In the genomic region with DNA sequence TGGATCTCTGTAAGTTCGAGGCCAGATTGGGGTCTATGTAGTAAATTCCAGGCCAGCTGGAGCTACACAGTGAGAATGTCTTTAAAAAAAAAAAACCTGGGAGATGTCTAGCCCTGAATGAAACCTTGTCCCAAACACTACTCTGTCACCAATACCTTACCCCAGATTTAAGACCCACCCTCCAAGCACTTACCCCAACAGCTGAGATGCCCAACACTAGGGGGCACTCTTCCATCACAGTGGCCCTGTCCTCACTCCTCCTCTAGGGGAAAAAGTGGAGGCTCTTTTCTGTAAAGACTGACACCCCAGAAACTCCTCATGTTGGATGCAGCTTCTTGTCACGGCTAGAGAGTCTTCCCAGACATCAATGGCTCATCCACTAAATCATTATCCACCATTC, we compare ENCODE assay signal across 7 mouse cellular contexts. TPM values are rescaled to one million over a fixed set of nuclear protein-coding genes. Genes with fewer than 3 reads are reported as not detected.
DNase-seq lines count a peak whose midpoint lies in the region; ATAC-seq lines count a peak whose summit lies in the region.

No protein-coding gene starts in this region.

- ATAC-seq in kidney, embryonic 16.5 days (ENCODE audit: low FRiP score, low TSS enrichment), result no peak

- no peak overlapping the region for H3K4me2 ChIP-seq in kidney, embryonic 16.5 days (replicated peaks; ENCODE audit: low read depth, low read length)

- no peak overlapping the region for H3K4me3 ChIP-seq in kidney, embryonic 16.5 days (ENCODE audit: low read length)

- peaks cover 43% of the 10 kb centered on the region for H3K4me1 ChIP-seq in kidney, embryonic 16.5 days (ENCODE audit: insufficient read depth, low read length)

- no peaks in the 10 kb centered on the region for H3K36me3 ChIP-seq in kidney, embryonic 16.5 days (ENCODE audit: insufficient read depth, low read length)

- no peaks in the 10 kb centered on the region for H3K27me3 ChIP-seq in kidney, embryonic 16.5 days (ENCODE audit: insufficient read depth, low read length)

- H3K27ac ChIP-seq in kidney, embryonic 16.5 days (ENCODE audit: low read length), result no peak overlapping the region

- H3K9me3 ChIP-seq in kidney, embryonic 16.5 days (ENCODE audit: low read length), result no peaks in the 10 kb centered on the region

- peak; percentile 77 for DNase-seq in kidney, adult 18-20 months
- peak; percentile 67 for DNase-seq in A20 (ENCODE audit: low read depth, low spot score)
- DNase-seq in ES-CJ7 (ENCODE audit: low read depth, low spot score), result peak; percentile 81
- DNase-seq in embryo, embryonic 10.5 days (ENCODE audit: low spot score), result peak; percentile 79
- DNase-seq in lung, postnatal 4 days, result peak; percentile 62 to 69
- no peak for DNase-seq in spleen, adult 12 weeks (ENCODE audit: low spot score)

- no peak overlapping the region for H3K9ac ChIP-seq in kidney, embryonic 16.5 days (replicated peaks; ENCODE audit: low read length)

- 57% methylated on average over 2 of the region's 2 CpGs for WGBS in kidney, embryonic 16.5 days

RNA-seq across cellular contexts. Expression of a gene that starts 2.7 kb away (rescaled TPM):
- 40.9 and 41.5 TPM in 2 replicates for polyA plus RNA-seq in kidney, embryonic 16.5 days (2015; fragmentation: Nextera tagmentation; extraction: Ambion mirVana)
